In the genomic region with DNA sequence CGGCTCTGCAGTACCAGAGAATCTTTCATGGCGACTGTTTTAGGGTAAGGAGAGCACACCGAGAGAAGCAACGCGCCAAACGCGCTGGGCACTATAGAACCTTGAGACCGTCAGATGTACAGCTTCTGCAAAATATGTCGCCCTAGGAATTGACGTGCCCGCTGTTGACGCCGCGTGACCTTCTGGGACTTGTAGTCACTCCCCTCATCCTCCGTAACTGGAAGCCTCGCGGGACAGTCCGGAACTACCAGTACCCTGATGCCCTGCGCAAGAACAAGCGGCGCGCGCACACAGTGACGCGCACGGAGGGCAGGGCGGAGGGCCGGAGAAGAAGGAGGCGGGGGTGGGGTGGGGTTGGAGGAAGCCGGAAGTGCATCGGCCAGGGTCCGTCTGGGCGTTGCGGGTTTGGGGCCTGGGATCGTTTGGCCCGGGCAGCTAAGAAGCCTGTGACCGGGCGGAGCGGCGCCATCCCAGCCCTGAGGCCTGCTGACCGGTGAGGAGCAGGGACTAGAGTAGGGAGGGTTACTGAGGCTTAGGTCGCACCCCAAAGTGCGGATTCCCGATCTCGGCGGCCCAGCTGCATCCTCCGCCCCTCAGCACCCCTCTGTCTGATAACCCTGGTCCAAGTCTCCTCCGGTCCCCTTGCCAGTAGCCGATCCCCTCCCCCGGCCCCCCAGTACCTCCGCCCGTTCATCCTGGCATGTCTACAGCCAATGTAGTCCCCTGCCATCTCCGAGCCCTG, we compare ENCODE assay signal across 8 mouse cellular contexts. TPM values are rescaled to one million over a fixed set of nuclear protein-coding genes. Genes with fewer than 3 reads are reported as not detected.
DNase-seq lines count a peak whose midpoint lies in the region; ATAC-seq and TF ChIP-seq lines count a peak whose summit lies in the region.

A gene (minus strand): TSS at position 225 of the 742 bp plus-strand sequence.
A gene (plus strand): TSS at position 317 of the 742 bp plus-strand sequence.

- peaks cover 55% of the 10 kb centered on the region for H3K36me3 ChIP-seq in E14TG2a.4 (ENCODE audit: insufficient read depth, low read length)
- H3K36me3 ChIP-seq in forebrain, embryonic 12.5 days (replicated peaks) = peaks cover 26% of the 10 kb centered on the region
- H3K36me3 ChIP-seq in heart, postnatal 0 days (replicated peaks; ENCODE audit: control insufficient read depth, insufficient read depth, low read length) = peaks cover 30% of the 10 kb centered on the region
- peaks cover 15% of the 10 kb centered on the region for H3K36me3 ChIP-seq in liver, embryonic 16.5 days (ENCODE audit: control insufficient read depth, insufficient read depth)
- peaks cover 41% of the 10 kb centered on the region for H3K36me3 ChIP-seq in neural tube, embryonic 13.5 days
- H3K36me3 ChIP-seq in testis, adult 2 months (ENCODE audit: control insufficient read depth, insufficient read depth, low read length) = peaks cover 2% of the 10 kb centered on the region

- peak; percentile 99 for ATAC-seq in forebrain, embryonic 12.5 days (ENCODE audit: low FRiP score)
- peak; percentile 98 for ATAC-seq in heart, postnatal 0 days (ENCODE audit: insufficient read depth, low read depth)
- ATAC-seq in liver, embryonic 16.5 days (ENCODE audit: low read depth) = peak; percentile 98
- peak; percentile 98 for ATAC-seq in neural tube, embryonic 13.5 days (ENCODE audit: low read depth)

- H3K9ac ChIP-seq in forebrain, embryonic 12.5 days = peak within 1 kb of the TSS; percentile 94
- peak within 1 kb of the TSS; percentile 93 for H3K9ac ChIP-seq in heart, postnatal 0 days (replicated peaks; ENCODE audit: low read depth, low read length)
- H3K9ac ChIP-seq in liver, embryonic 16.5 days (ENCODE audit: low read depth, low read length) = peak within 1 kb of the TSS; percentile 95
- peak within 1 kb of the TSS; percentile 86 for H3K9ac ChIP-seq in neural tube, embryonic 13.5 days

- H3K27me3 ChIP-seq in E14TG2a.4 (ENCODE audit: insufficient read depth, low read length) = no peaks in the 10 kb centered on the region
- no peaks in the 10 kb centered on the region for H3K27me3 ChIP-seq in forebrain, embryonic 12.5 days
- no peaks in the 10 kb centered on the region for H3K27me3 ChIP-seq in heart, postnatal 0 days (ENCODE audit: control insufficient read depth, insufficient read depth, low read length)
- no peaks in the 10 kb centered on the region for H3K27me3 ChIP-seq in liver, embryonic 16.5 days (ENCODE audit: control insufficient read depth, insufficient read depth, low read depth, low read length)
- H3K27me3 ChIP-seq in neural tube, embryonic 13.5 days = no peaks in the 10 kb centered on the region
- H3K27me3 ChIP-seq in testis, adult 2 months (ENCODE audit: control insufficient read depth, insufficient read depth, low read length) = no peaks in the 10 kb centered on the region

- no peak for TF ChIP-seq EP300 in heart, postnatal 0 days (IDR thresholded peaks at IDR 0.05; ENCODE audit: low read depth)

- H3K27ac ChIP-seq in forebrain, embryonic 12.5 days = peak within 1 kb of the TSS; percentile 71
- H3K27ac ChIP-seq in heart, postnatal 0 days (ENCODE audit: low read depth) = peak within 1 kb of the TSS; percentile 84
- H3K27ac ChIP-seq in liver, embryonic 16.5 days (ENCODE audit: low read length) = peak within 1 kb of the TSS; percentile 88
- peak within 1 kb of the TSS; percentile 83 for H3K27ac ChIP-seq in neural tube, embryonic 13.5 days (replicated peaks)
- H3K27ac ChIP-seq in testis, adult 2 months (ENCODE audit: control insufficient read depth, insufficient read depth, low read depth, low read length) = peak within 1 kb of the TSS; percentile 96

- peak within 1 kb of the TSS; percentile 99 for H3K4me2 ChIP-seq in forebrain, embryonic 12.5 days
- peak within 1 kb of the TSS; percentile 98 for H3K4me2 ChIP-seq in heart, postnatal 0 days (ENCODE audit: low read depth, low read length)
- H3K4me2 ChIP-seq in liver, embryonic 16.5 days (ENCODE audit: low read depth, low read length) = peak within 1 kb of the TSS; percentile 94
- H3K4me2 ChIP-seq in neural tube, embryonic 13.5 days = peak within 1 kb of the TSS; percentile 96

- no peak for TF ChIP-seq CTCF in E14TG2a.4 (conservative IDR thresholded peaks at IDR 0.05; ENCODE audit: low read length)
- TF ChIP-seq CTCF in heart, postnatal 0 days (IDR thresholded peaks at IDR 0.05; ENCODE audit: low read depth) = no peak
- no peak for TF ChIP-seq CTCF in testis, adult 2 months (IDR thresholded peaks at IDR 0.05; ENCODE audit: control insufficient read depth, insufficient read depth, insufficient replicate concordance, low read depth, low read length)

- peak; percentile 98 for DNase-seq in c-Kit-positive CD71-positive TER-119-positive erythroid progenitor cells, embryonic 14.5 days (ENCODE audit: low spot score)
- DNase-seq in heart, postnatal 0 days (ENCODE audit: low spot score) = peak; percentile 98
- DNase-seq in kidney, postnatal 4 days = peak; percentile 98 to 99

- peak within 1 kb of the TSS; percentile 99 for H3K4me3 ChIP-seq in E14TG2a.4 (replicated peaks; ENCODE audit: low read length)
- peak within 1 kb of the TSS; percentile 76 for H3K4me3 ChIP-seq in forebrain, embryonic 12.5 days (replicated peaks)
- H3K4me3 ChIP-seq in heart, postnatal 0 days (ENCODE audit: low read depth, low read length) = peak within 1 kb of the TSS; percentile 96
- peak within 1 kb of the TSS; percentile 96 for H3K4me3 ChIP-seq in liver, embryonic 16.5 days (ENCODE audit: low read depth, low read length)
- peak within 1 kb of the TSS; percentile 69 for H3K4me3 ChIP-seq in neural tube, embryonic 13.5 days
- peak within 1 kb of the TSS; percentile 100 for H3K4me3 ChIP-seq in testis, adult 2 months (ENCODE audit: control insufficient read depth, low read depth, low read length)

- under 1% methylated on average over 53 of the region's 53 CpGs for WGBS in forebrain, embryonic 12.5 days
- WGBS in heart, postnatal 0 days = under 1% methylated on average over 53 of the region's 53 CpGs
- 0% methylated on average over 51 of the region's 53 CpGs for WGBS in liver, embryonic 16.5 days (ENCODE audit: insufficient replicate concordance)
- WGBS in neural tube, embryonic 13.5 days = under 1% methylated on average over 53 of the region's 53 CpGs

- TF ChIP-seq POLR2A in testis, adult 2 months (IDR thresholded peaks at IDR 0.05; ENCODE audit: control insufficient read depth, low read depth, low read length) = peak; percentile 66

- peaks cover 38% of the 10 kb centered on the region for H3K4me1 ChIP-seq in E14TG2a.4 (replicated peaks; ENCODE audit: low read depth, low read length)
- H3K4me1 ChIP-seq in forebrain, embryonic 12.5 days = peaks cover 22% of the 10 kb centered on the region
- H3K4me1 ChIP-seq in heart, postnatal 0 days (ENCODE audit: control insufficient read depth, insufficient read depth) = peaks cover 40% of the 10 kb centered on the region
- peaks cover 35% of the 10 kb centered on the region for H3K4me1 ChIP-seq in liver, embryonic 16.5 days (ENCODE audit: control insufficient read depth, low read depth, low read length)
- peaks cover 44% of the 10 kb centered on the region for H3K4me1 ChIP-seq in neural tube, embryonic 13.5 days (replicated peaks)
- H3K4me1 ChIP-seq in testis, adult 2 months (ENCODE audit: control insufficient read depth, insufficient read depth, low read length) = peaks cover 6% of the 10 kb centered on the region

- no peaks in the 10 kb centered on the region for H3K9me3 ChIP-seq in E14TG2a.4 (ENCODE audit: low read length)
- no peaks in the 10 kb centered on the region for H3K9me3 ChIP-seq in forebrain, embryonic 12.5 days
- no peaks in the 10 kb centered on the region for H3K9me3 ChIP-seq in heart, postnatal 0 days (replicated peaks; ENCODE audit: control insufficient read depth, low read length)
- H3K9me3 ChIP-seq in liver, embryonic 16.5 days (replicated peaks; ENCODE audit: control insufficient read depth, low read length) = no peaks in the 10 kb centered on the region
- H3K9me3 ChIP-seq in neural tube, embryonic 13.5 days = no peaks in the 10 kb centered on the region

RNA-seq across cellular contexts. Expression of the first gene that starts in this region (rescaled TPM):
- polyA plus RNA-seq in forebrain, embryonic 12.5 days (2016; fragmentation: Nextera tagmentation; extraction: Ambion mirVana) = 51.3 and 55.0 TPM in 2 replicates
- 38.0 and 65.9 TPM in 2 replicates for total RNA-seq in heart, postnatal 0 days (2014; rRNA removed; ENCODE audit: low replicate concordance)
- 53.7 and 59.5 TPM in 2 replicates for polyA plus RNA-seq in heart, postnatal 0 days (2015; fragmentation: Nextera tagmentation; extraction: Ambion mirVana)
- 34.7 and 39.8 TPM in 2 replicates for polyA plus RNA-seq in liver, embryonic 16.5 days (2015; fragmentation: Nextera tagmentation; extraction: Ambion mirVana)
- polyA plus RNA-seq in neural tube, embryonic 13.5 days (2015; fragmentation: Nextera tagmentation; extraction: Ambion mirVana) = 59.2 and 65.8 TPM in 2 replicates
- polyA plus RNA-seq in testis, adult 2 months (2012; rRNA removed) = 24.7 and 28.7 TPM in 2 replicates

RNA-seq across cellular contexts. Expression of the second gene that starts in this region (rescaled TPM):
- 29.6 and 33.0 TPM in 2 replicates for polyA plus RNA-seq in forebrain, embryonic 12.5 days (2016; fragmentation: Nextera tagmentation; extraction: Ambion mirVana)
- 48.2 and 75.3 TPM in 2 replicates for total RNA-seq in heart, postnatal 0 days (2014; rRNA removed; ENCODE audit: low replicate concordance)
- polyA plus RNA-seq in heart, postnatal 0 days (2015; fragmentation: Nextera tagmentation; extraction: Ambion mirVana) = 21.2 and 22.1 TPM in 2 replicates
- 10.3 and 10.7 TPM in 2 replicates for polyA plus RNA-seq in liver, embryonic 16.5 days (2015; fragmentation: Nextera tagmentation; extraction: Ambion mirVana)
- polyA plus RNA-seq in neural tube, embryonic 13.5 days (2015; fragmentation: Nextera tagmentation; extraction: Ambion mirVana) = 43.7 and 45.4 TPM in 2 replicates
- polyA plus RNA-seq in testis, adult 2 months (2012; rRNA removed) = 54.2 and 64.2 TPM in 2 replicates

Comparison
In these comparisons a context has a peak if more than half of its experiments do, and no peak if none do; other contexts are left out.
1. Peak in every context shown above with its lines: DNase-seq, ATAC-seq, H3K4me3 ChIP-seq and H3K27ac ChIP-seq.